Mouse (Mus musculus) embryonic fibroblast, embryonic 13.5 days (primary cell): ENCODE measurements around the gene Rhoh. TPM values are rescaled to one million over a fixed set of nuclear protein-coding genes. Genes with fewer than 3 reads are reported as not detected.

Source experiments
- H3K27ac ChIP-seq: 2 replicates; pipeline ENCODE4 v1.5.1; 2012; ENCODE audit warnings: low read length, control low read depth, inconsistent platforms; ENCODE audit not compliant: insufficient read depth
- H3K4me1 ChIP-seq: 2 replicates; pipeline ENCODE4 v1.6.1; 2011; ENCODE audit warnings: low read length; ENCODE audit not compliant: control insufficient read depth, insufficient read depth
- H3K4me3 ChIP-seq: 2 replicates; pipeline ENCODE4 v1.5.1; 2011; ENCODE audit warnings: mild to moderate bottlenecking, control low read depth, low read length; ENCODE audit not compliant: insufficient read depth
- CTCF ChIP-seq: IDR thresholded peaks from 2 replicates; pipeline ENCODE4 v1.5.1; 2011; ENCODE audit warnings: mild to moderate bottlenecking, control low read depth, low read length, moderate library complexity, borderline replicate concordance; ENCODE audit not compliant: insufficient read depth
- POLR2A ChIP-seq: IDR thresholded peaks from 2 replicates; pipeline ENCODE4 v1.6.1; 2011; ENCODE audit warnings: low read depth, mild to moderate bottlenecking, control low read depth, low read length, moderate library complexity
- polyA plus RNA-seq: library from polyadenylated mRNA; stranded (reverse); fragments of >200 nt; gene quantifications from 2 replicates; pipeline ENCODE4 v1.2.4, GENCODE M21; 2011; ENCODE audit warnings: low read depth; ENCODE audit not compliant: missing spikeins, insufficient read length

The Rhoh gene
- polyA plus RNA-seq, 1 experiment: not detected

DNA sequence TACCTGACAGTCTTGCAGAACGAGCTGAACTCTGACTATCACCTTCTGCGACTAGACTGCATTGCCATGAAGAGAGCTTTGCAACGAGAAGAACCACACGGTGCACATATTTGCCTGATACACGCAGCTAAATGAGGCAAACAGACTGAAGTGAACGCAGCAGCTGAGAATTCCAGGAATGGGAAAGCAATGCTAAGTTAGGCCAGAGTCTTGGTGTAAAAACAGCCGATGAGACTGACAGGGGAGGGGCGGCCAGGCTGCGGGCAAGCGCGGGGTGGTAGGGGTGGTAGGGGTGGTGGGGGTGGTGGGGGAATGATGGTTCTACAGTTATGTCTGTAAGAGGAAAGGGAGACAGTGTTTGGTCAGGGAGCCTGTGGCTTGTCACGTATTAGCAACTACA, 2.1 kb upstream of the Rhoh start:
- H3K4me1 ChIP-seq: peaks cover 3% of the 10 kb centered on the region; the same call in 1 of the 2 replicates
- no peak overlapping the region for H3K27ac ChIP-seq
- no peak overlapping the region for H3K4me3 ChIP-seq
- TF ChIP-seq CTCF (no peak), POLR2A (no peak)

DNA sequence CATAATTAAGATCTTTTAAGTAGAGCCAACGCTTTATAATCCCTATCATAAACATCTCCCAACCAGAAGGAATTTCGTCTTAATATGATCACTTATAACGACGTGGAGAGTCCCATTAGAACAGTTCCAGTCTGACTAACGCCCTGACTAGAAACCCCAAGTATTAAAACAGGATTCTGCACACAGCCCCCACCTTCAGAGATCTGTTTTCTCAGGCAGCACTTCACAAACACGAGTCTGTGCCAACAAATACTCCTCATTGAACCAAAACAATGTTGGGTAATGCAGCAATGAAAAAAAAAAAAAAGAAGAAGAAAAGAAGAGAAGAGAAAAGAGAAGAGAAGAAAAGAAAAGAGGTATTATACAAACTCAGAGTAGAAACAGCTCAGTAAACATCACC, 1.6 kb upstream of the Rhoh start:
- Histone ChIP-seq H3K4me3 (no peak overlapping the region), H3K27ac (no peak overlapping the region), H3K4me1 (peaks cover 3% of the 10 kb centered on the region; the same call in 1 of the 2 replicates)
- no peak for TF ChIP-seq POLR2A
- TF ChIP-seq CTCF: no peak

DNA sequence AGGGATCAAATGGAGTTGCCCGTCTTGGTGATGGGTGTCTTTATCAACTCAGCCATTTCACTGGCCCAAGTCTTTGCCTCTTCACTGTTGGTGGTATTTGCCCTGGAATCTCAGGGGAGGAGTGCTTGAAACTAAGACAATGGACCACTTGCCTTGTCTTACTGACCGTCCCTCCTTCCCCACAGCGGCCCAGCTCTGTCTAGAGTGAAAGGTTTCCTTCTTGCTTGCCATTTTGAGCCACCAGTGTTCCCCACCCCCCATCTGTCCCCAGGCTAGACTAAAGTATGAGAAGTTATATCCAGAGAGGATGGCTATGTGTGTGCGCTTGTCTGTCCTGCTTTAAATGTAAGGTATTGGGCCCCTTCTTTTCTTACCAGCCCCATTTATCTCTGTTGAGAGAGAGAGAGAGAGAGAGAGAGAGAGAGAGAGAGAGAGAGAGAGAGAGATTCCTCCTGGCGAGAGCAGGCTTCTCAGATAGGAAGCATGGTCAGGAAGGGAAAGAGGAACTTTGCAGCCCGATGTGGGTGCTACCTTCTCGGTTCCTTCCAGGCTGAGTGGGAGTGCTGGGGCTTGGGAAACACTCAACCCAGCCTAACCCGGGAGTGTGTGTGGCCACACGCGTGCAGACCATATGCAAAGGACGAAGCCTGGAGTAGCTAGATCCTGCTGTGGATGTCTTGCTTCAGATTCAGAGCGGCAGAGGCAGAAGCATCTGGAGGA, 572 bp upstream of the Rhoh start:
- TF ChIP-seq CTCF (no peak), POLR2A (no peak)
- no peak overlapping the region for H3K4me3 ChIP-seq
- peaks cover 3% of the 10 kb centered on the region; the same call in 1 of the 2 replicates for H3K4me1 ChIP-seq
- no peak overlapping the region for H3K27ac ChIP-seq

DNA sequence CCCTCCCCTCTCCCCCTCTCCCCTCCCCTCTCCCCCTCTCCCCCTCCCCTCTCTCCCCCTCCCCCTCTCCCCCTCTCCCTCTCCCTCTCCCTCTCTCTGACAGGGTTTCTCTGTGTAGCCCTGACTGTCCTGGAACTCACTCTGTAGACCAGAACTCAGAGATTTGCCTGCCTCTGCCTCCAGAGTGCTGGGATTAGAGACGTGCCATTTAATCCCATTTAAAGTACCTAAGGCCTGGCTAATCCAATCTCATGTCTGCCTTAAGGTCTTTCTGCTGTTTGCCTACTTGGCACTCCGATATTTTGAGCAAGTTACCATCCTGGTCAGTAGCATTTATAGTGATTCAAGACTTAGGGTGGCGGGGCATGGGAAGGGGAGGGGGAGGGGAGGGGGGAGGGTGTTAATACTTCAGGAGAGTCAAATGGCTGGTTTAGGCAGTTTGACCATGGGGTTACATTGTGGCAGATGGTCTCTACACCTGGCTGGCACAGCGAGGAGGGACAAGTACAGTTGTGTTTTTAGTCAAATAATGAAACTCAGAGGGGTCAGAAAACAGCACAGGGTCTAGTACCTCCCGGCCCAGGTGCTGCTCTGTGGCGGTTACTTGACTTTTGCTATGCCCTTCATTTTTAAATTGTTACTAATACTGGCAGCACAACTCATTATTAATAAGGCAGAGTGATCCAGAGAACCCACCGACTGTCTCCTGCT, 1.4 kb downstream of the Rhoh start:
- Histone ChIP-seq H3K4me1 (peaks cover 3% of the 10 kb centered on the region; the same call in 1 of the 2 replicates), H3K27ac (no peak overlapping the region), H3K4me3 (no peak overlapping the region)
- TF ChIP-seq POLR2A (no peak), CTCF (no peak)

DNA sequence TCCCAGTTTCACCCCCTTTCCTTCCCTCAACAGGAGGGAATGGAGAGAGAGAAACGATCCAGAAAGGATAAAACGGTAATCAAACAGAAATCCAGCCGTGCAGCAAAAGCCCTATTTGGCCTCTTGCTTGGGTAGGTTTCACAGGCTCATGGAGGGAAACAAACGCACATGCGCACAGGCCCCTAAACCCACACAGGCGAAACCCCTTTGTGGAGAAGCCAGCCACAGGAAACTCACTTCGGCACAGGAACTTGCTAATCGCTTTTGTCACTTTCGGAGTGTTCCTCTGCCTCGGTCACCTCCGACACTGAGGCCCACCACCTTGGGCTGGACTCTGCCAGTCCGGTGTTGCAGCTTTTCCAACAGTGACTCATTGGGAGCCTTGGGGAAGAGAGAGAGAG, 2.3 kb downstream of the Rhoh start:
- H3K4me3 ChIP-seq: no peak overlapping the region
- TF ChIP-seq CTCF (no peak), POLR2A (no peak)
- H3K4me1 ChIP-seq: peaks cover 3% of the 10 kb centered on the region; the same call in 1 of the 2 replicates
- H3K27ac ChIP-seq: no peak overlapping the region

DNA sequence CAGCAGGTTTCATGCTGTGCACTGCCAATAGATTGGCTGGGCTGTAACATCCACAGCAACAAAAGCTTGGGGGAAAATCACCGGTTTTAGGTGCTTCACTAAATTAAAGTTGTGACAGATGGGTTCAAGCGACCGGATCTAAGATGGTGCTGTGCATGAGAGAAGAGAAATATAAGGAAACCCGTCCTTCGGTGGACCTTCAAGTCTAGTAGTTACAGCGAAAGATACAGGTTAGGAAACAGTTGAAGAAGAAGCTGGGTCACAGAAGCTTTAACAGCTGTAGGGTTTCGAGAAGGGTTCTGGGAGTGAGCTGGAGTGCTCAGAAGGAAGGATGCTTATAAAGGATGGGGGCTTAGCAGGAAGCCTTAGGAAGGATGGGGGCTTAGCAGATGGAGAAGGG, 3.5 kb downstream of the Rhoh start:
- TF ChIP-seq CTCF (no peak), POLR2A (no peak)
- H3K4me1 ChIP-seq: no peaks in the 10 kb centered on the region

DNA sequence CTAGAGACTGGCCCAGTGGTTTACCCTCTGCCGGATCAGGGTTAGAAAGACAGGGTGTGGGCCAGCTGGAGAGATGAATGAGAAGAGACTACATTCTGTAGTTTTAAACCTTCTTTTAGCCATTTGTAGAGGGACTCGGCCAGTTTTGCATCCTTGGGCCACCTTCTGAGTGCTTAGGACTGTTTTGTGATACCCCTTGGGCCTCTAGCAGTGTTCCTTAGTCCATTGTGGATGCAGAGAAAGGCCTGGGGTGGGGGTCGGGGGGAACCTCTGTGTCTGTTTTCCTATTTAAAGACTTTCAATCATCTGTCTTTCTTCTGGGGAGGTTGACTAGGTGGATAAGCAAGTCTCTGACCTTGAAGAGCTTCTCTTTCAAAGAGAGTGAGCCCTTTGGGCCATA, 3.9 kb downstream of the Rhoh start:
- H3K27ac ChIP-seq: no peak overlapping the region
- no peak for TF ChIP-seq POLR2A
- TF ChIP-seq CTCF: no peak
- no peaks in the 10 kb centered on the region for H3K4me1 ChIP-seq
- no peak overlapping the region for H3K4me3 ChIP-seq

More for the DNA sequence above, 3.5 kb downstream of the Rhoh start:
- Histone ChIP-seq H3K27ac (no peak overlapping the region), H3K4me3 (no peak overlapping the region)

DNA sequence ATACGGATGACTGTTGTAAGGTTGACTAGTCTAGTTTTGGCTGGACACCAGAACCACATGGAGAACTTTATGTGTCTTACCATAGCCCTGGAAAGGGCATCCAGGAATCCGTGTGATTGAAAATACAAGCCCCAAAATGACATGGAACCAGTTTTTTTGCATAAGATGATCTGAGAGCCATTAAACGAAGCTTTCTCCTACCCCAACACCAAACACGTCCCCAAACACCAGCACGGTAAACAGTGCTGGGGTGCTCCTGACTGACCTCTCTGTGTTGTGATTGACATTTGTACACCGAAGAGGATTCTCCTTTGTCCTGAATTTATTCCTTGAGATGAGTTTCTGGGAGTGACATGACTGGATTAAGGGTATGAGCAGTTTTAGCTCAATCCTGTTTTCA, 5.6 kb downstream of the Rhoh start:
- TF ChIP-seq POLR2A (no peak), CTCF (no peak)
- no peak overlapping the region for H3K27ac ChIP-seq
- no peak overlapping the region for H3K4me3 ChIP-seq
- no peaks in the 10 kb centered on the region for H3K4me1 ChIP-seq

DNA sequence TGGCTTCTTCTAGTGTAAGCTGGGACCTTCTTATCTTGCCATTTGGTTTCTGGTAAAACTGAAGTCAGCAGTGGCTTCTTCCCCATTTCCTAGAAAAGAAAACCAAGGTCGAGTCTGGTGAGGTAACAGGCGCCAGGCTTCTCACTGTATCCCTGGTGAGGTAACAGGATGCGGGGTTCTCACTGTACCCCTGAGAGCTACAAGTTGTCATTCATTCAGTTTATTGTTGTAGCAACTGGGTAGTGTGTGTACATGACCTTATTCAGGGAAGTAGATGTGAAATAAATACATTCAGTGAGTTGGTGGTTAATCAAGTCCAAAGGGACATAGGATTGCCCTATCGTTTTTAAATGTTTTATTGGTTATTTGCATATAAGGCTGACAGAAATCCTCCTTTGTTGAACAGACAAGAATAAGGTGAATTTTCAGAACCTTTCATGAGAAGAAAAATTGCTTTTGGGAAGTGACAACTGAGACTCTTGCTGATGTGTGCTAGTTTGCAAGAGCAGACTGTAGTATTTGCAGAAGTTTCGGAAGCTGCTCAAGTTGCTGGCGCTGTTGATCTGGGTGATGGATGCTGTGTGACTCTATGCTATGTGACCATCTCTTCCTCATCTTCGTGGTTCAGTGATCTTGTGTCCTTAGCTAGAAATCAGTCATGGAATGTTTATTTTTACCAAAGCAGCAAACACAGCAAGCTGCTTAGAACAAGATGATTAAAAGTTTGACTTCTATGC, 6.5 kb downstream of the Rhoh start:
- TF ChIP-seq CTCF (no peak), POLR2A (no peak)
- Histone ChIP-seq H3K4me1 (no peaks in the 10 kb centered on the region), H3K4me3 (no peak overlapping the region), H3K27ac (no peak overlapping the region)

DNA sequence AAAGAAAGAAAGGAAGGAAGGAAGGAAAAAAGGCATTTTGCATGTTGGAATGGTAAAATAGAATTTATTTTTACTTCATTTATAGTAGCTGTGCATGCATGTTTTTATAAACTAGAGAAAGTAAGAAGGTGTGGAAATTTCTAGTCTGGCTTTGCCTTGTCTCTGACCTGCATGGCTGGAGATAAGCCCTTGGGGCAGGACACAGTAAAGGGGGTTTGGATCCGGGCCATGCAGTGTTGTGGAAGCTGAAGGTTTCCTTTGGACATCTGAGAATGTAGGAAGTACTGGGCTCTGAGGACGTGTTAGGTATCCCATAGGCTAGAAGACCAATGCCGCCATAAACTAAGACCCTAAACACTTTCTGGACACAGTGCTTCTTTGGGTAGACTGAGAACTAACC, 7.4 kb downstream of the Rhoh start:
- no peak for TF ChIP-seq CTCF
- no peak for TF ChIP-seq POLR2A
- H3K4me3 ChIP-seq: no peak overlapping the region
- H3K27ac ChIP-seq: no peak overlapping the region
- H3K4me1 ChIP-seq: no peaks in the 10 kb centered on the region
